In the genomic region with DNA sequence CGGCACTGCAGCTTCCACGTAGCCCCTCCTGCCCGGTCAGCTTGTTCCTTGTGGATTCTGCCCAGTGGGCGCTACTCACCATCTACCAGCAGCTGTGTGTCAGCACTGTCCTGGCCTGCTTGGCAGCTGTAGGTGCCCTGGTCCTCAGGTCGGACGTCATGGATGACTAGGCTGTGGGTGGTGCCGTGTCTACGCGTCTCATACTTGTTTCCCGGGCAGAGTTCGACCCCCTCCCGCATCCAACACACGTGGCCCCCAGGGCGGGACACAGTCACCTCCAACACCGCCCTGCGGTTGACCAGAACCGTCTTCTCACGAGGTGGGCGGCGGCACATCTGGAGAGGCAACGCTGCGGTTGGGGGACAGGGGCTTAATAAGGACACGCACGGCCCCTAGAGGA, we compare ENCODE assay signal across 8 mouse cellular contexts. TPM values are rescaled to one million over a fixed set of nuclear protein-coding genes. Genes with fewer than 3 reads are reported as not detected.
A peak's percentile ranks its signal among the peaks of the same experiment; 100 is the strongest.
DNase-seq lines count a peak whose midpoint lies in the region; ATAC-seq and TF ChIP-seq lines count a peak whose summit lies in the region.

No protein-coding gene starts in this region.

- peak overlapping the region; percentile 82 for H3K4me2 ChIP-seq in embryonic facial prominence, embryonic 13.5 days
- peak overlapping the region; percentile 92 for H3K4me2 ChIP-seq in midbrain, embryonic 16.5 days (ENCODE audit: low read length)

- WGBS in heart, embryonic 10.5 days: 14% methylated on average over 24 of the region's 24 CpGs
- 4% methylated on average over 24 of the region's 24 CpGs for WGBS in embryonic facial prominence, embryonic 13.5 days
- 12% methylated on average over 24 of the region's 24 CpGs for whole genome bisulfite sequencing in kidney, adult 2 months
- 9% methylated on average over 24 of the region's 24 CpGs for WGBS in midbrain, embryonic 16.5 days

- ATAC-seq in embryonic facial prominence, embryonic 13.5 days (ENCODE audit: insufficient number of reproducible peaks, insufficient read depth, low FRiP score, low TSS enrichment, low read depth): no peak
- ATAC-seq in midbrain, embryonic 16.5 days: no peak

- intact Hi-C loops in heart, postnatal 14 days (cut with DNase I): no loop called here

- peak overlapping the region; percentile 61 for H3K4me3 ChIP-seq in heart, embryonic 10.5 days
- peak overlapping the region; percentile 56 for H3K4me3 ChIP-seq in embryonic facial prominence, embryonic 13.5 days
- no peak overlapping the region for H3K4me3 ChIP-seq in kidney, adult 2 months (ENCODE audit: insufficient read depth, low read depth, low read length)
- H3K4me3 ChIP-seq in midbrain, embryonic 16.5 days (ENCODE audit: low read depth, low read length): peak overlapping the region; percentile 50

- H3K27ac ChIP-seq in heart, embryonic 10.5 days: no peak overlapping the region
- no peak overlapping the region for H3K27ac ChIP-seq in embryonic facial prominence, embryonic 13.5 days
- H3K27ac ChIP-seq in kidney, adult 2 months (ENCODE audit: insufficient read depth, low read depth, low read length): no peak overlapping the region
- H3K27ac ChIP-seq in midbrain, embryonic 16.5 days (ENCODE audit: low read length): no peak overlapping the region

- no peak for TF ChIP-seq CTCF in kidney, adult 2 months (conservative IDR thresholded peaks at IDR 0.05; ENCODE audit: insufficient read depth, insufficient read length, low read depth, low read length)

- peak overlapping the region; percentile 65; the same call in 1 of the 2 replicates for H3K9ac ChIP-seq in embryonic facial prominence, embryonic 13.5 days
- no peak overlapping the region for H3K9ac ChIP-seq in midbrain, embryonic 16.5 days (ENCODE audit: low read depth, low read length)

- DNase-seq in heart, embryonic 10.5 days (ENCODE audit: low spot score): no peak
- no peak for DNase-seq in heart, postnatal 14 days
- DNase-seq in kidney, adult 2 months: peak; percentile 67
- DNase-seq in right cerebral cortex, postnatal 36 days (ENCODE audit: low spot score in 2 of 2): no peak
- no peak for DNase-seq in layer of hippocampus, postnatal 14 days (ENCODE audit: low spot score in 2 of 2)
- no peak for DNase-seq in cerebellum, postnatal 36 days

- peaks cover 46% of the 10 kb centered on the region for H3K36me3 ChIP-seq in heart, embryonic 10.5 days
- H3K36me3 ChIP-seq in embryonic facial prominence, embryonic 13.5 days: peaks cover 30% of the 10 kb centered on the region
- H3K36me3 ChIP-seq in kidney, adult 2 months (ENCODE audit: control insufficient read depth, insufficient read depth, low read length): no peaks in the 10 kb centered on the region
- H3K36me3 ChIP-seq in midbrain, embryonic 16.5 days (ENCODE audit: control insufficient read depth, insufficient read depth, low read length): peaks cover 27% of the 10 kb centered on the region

- H3K27me3 ChIP-seq in heart, embryonic 10.5 days (ENCODE audit: insufficient read depth, poor library complexity, severe bottlenecking): peaks cover 89% of the 10 kb centered on the region
- H3K27me3 ChIP-seq in embryonic facial prominence, embryonic 13.5 days: peaks cover 79% of the 10 kb centered on the region
- H3K27me3 ChIP-seq in kidney, adult 2 months (replicated peaks; ENCODE audit: control insufficient read depth, insufficient read depth, low read length): no peaks in the 10 kb centered on the region
- H3K27me3 ChIP-seq in midbrain, embryonic 16.5 days (ENCODE audit: control insufficient read depth, insufficient read depth, low read depth, low read length): peaks cover 28% of the 10 kb centered on the region

- no peaks in the 10 kb centered on the region for H3K9me3 ChIP-seq in heart, embryonic 10.5 days
- H3K9me3 ChIP-seq in embryonic facial prominence, embryonic 13.5 days: no peaks in the 10 kb centered on the region
- H3K9me3 ChIP-seq in midbrain, embryonic 16.5 days (replicated peaks; ENCODE audit: control insufficient read depth, low read length, poor library complexity, severe bottlenecking): no peaks in the 10 kb centered on the region

- H3K4me1 ChIP-seq in heart, embryonic 10.5 days: peaks cover 30% of the 10 kb centered on the region
- H3K4me1 ChIP-seq in embryonic facial prominence, embryonic 13.5 days: peaks cover 21% of the 10 kb centered on the region
- peaks cover 8% of the 10 kb centered on the region for H3K4me1 ChIP-seq in kidney, adult 2 months (ENCODE audit: control insufficient read depth, insufficient read depth, low read length)
- peaks cover 27% of the 10 kb centered on the region for H3K4me1 ChIP-seq in midbrain, embryonic 16.5 days (ENCODE audit: control insufficient read depth, insufficient read depth, low read length)

- no peak for TF ChIP-seq POLR2A in kidney, adult 2 months (IDR thresholded peaks at IDR 0.05; ENCODE audit: low read depth, low read length)

RNA-seq across cellular contexts. Expression of a gene that starts 7.2 kb away (rescaled TPM):
- polyA plus RNA-seq in heart, embryonic 10.5 days (2016; fragmentation: Nextera tagmentation; extraction: Ambion mirVana): 0.36 and 0.39 TPM in 2 replicates
- under 1 TPM; 0.26 to 0.88 TPM for total RNA-seq in heart, postnatal 14 days (2021)
- 1.1 and 1.5 TPM in 2 replicates for polyA plus RNA-seq in embryonic facial prominence, embryonic 13.5 days (2015; fragmentation: Nextera tagmentation; extraction: Ambion mirVana)
- polyA plus RNA-seq in kidney, adult 2 months (2012; rRNA removed): 1.3 and 1.8 TPM in 2 replicates
- 52.0 and 56.7 TPM in 2 replicates for polyA plus RNA-seq in midbrain, embryonic 16.5 days (2015; fragmentation: Nextera tagmentation; extraction: Ambion mirVana)
- 10 to 100 TPM; 53.3 to 62.5 TPM for total RNA-seq in layer of hippocampus, postnatal 14 days (2021)

RNA-seq across cellular contexts. Expression of a gene that starts 7.5 kb away (rescaled TPM):
- 30.8 and 30.9 TPM in 2 replicates for polyA plus RNA-seq in heart, embryonic 10.5 days (2016; fragmentation: Nextera tagmentation; extraction: Ambion mirVana)
- total RNA-seq in heart, postnatal 14 days (2021): 10 to 100 TPM; 29.5 to 30.1 TPM
- polyA plus RNA-seq in embryonic facial prominence, embryonic 13.5 days (2015; fragmentation: Nextera tagmentation; extraction: Ambion mirVana): 30.6 and 31.5 TPM in 2 replicates
- polyA plus RNA-seq in kidney, adult 2 months (2012; rRNA removed): 31.6 and 51.9 TPM in 2 replicates
- 34.8 and 37.5 TPM in 2 replicates for polyA plus RNA-seq in midbrain, embryonic 16.5 days (2015; fragmentation: Nextera tagmentation; extraction: Ambion mirVana)
- total RNA-seq in layer of hippocampus, postnatal 14 days (2021): 10 to 100 TPM; 71.2 to 78.5 TPM

RNA-seq across cellular contexts. Expression of a gene that starts 19.7 kb away (rescaled TPM):
- polyA plus RNA-seq in heart, embryonic 10.5 days (2016; fragmentation: Nextera tagmentation; extraction: Ambion mirVana): 103 and 107 TPM in 2 replicates
- total RNA-seq in heart, postnatal 14 days (2021): 100 to 1,000 TPM; 166 to 172 TPM
- polyA plus RNA-seq in embryonic facial prominence, embryonic 13.5 days (2015; fragmentation: Nextera tagmentation; extraction: Ambion mirVana): 62.3 and 67.1 TPM in 2 replicates
- polyA plus RNA-seq in kidney, adult 2 months (2012; rRNA removed): 6.4 and 8.9 TPM in 2 replicates
- polyA plus RNA-seq in midbrain, embryonic 16.5 days (2015; fragmentation: Nextera tagmentation; extraction: Ambion mirVana): 23.1 and 24.2 TPM in 2 replicates
- total RNA-seq in layer of hippocampus, postnatal 14 days (2021): 10 to 100 TPM; 25.2 to 27.0 TPM

RNA-seq across cellular contexts. Expression of a gene that starts 20.3 kb away (rescaled TPM):
- polyA plus RNA-seq in heart, embryonic 10.5 days (2016; fragmentation: Nextera tagmentation; extraction: Ambion mirVana): 7.8 and 8.2 TPM in 2 replicates
- total RNA-seq in heart, postnatal 14 days (2021): 1 to 10 TPM; 6.0 to 7.8 TPM
- polyA plus RNA-seq in embryonic facial prominence, embryonic 13.5 days (2015; fragmentation: Nextera tagmentation; extraction: Ambion mirVana): 12.3 and 13.2 TPM in 2 replicates
- 3.9 and 6.5 TPM in 2 replicates for polyA plus RNA-seq in kidney, adult 2 months (2012; rRNA removed)
- 19.7 and 21.2 TPM in 2 replicates for polyA plus RNA-seq in midbrain, embryonic 16.5 days (2015; fragmentation: Nextera tagmentation; extraction: Ambion mirVana)
- total RNA-seq in layer of hippocampus, postnatal 14 days (2021): 10 to 100 TPM; 20.3 to 22.6 TPM

RNA-seq across cellular contexts. Expression of a gene that starts 34.8 kb away (rescaled TPM):
- polyA plus RNA-seq in heart, embryonic 10.5 days (2016; fragmentation: Nextera tagmentation; extraction: Ambion mirVana): 20.2 and 22.3 TPM in 2 replicates
- total RNA-seq in heart, postnatal 14 days (2021): 10 to 100 TPM; 10.3 to 13.9 TPM
- polyA plus RNA-seq in embryonic facial prominence, embryonic 13.5 days (2015; fragmentation: Nextera tagmentation; extraction: Ambion mirVana): 22.0 and 22.5 TPM in 2 replicates
- 15.5 and 21.0 TPM in 2 replicates for polyA plus RNA-seq in kidney, adult 2 months (2012; rRNA removed)
- 23.2 and 25.9 TPM in 2 replicates for polyA plus RNA-seq in midbrain, embryonic 16.5 days (2015; fragmentation: Nextera tagmentation; extraction: Ambion mirVana)
- 10 to 100 TPM; 23.6 to 30.8 TPM for total RNA-seq in layer of hippocampus, postnatal 14 days (2021)

Comparison
In these comparisons a context has a peak if more than half of its experiments do, and no peak if none do; other contexts are left out.
1. RNA of a gene that starts 7.2 kb away (polyA plus RNA-seq): 52.0 to 56.7 TPM in midbrain, embryonic 16.5 days; 1.3 to 1.8 TPM in kidney, adult 2 months, 1.1 to 1.5 TPM in embryonic facial prominence, embryonic 13.5 days and 0.36 to 0.39 TPM in heart, embryonic 10.5 days; every median in the first group is over 10 times any median in the second.